In genomic region chr14:77581616-77582015, GRCm38 (mm10) we compare ENCODE assay signal across 15 mouse cellular contexts.
DNase-seq lines count a peak whose midpoint lies in the region; ATAC-seq and TF ChIP-seq lines count a peak whose summit lies in the region.
"Had no signal": no experiment of that assay in that cellular context is flagged by ENCODE, and none has a peak within 500 bp of the region (broad histone marks: within the 10 kb centered on the region; RNA-seq: fewer than 3 reads in every experiment).

No protein-coding gene starts in this region.

- no peaks in the 10 kb centered on the region for H3K36me3 ChIP-seq in heart, embryonic 11.5 days (ENCODE audit: control insufficient read depth, insufficient read depth, low read length)
- H3K36me3 ChIP-seq in embryonic facial prominence, embryonic 13.5 days = no peaks in the 10 kb centered on the region
- no peaks in the 10 kb centered on the region for H3K36me3 ChIP-seq in limb, embryonic 13.5 days
- H3K36me3 ChIP-seq: liver, embryonic 13.5 days had no signal

- H3K4me3 ChIP-seq in heart, embryonic 11.5 days (ENCODE audit: low read depth, low read length) = no peak overlapping the region
- H3K4me3 ChIP-seq in left cerebral cortex, adult 2 months = no peak overlapping the region
- H3K4me3 ChIP-seq in embryonic facial prominence, embryonic 13.5 days = no peak overlapping the region
- no peak overlapping the region for H3K4me3 ChIP-seq in limb, embryonic 13.5 days
- H3K4me3 ChIP-seq: liver, embryonic 13.5 days had no signal

- H3K4me1 ChIP-seq in heart, embryonic 11.5 days (ENCODE audit: control insufficient read depth, insufficient read depth, low read length) = peaks cover 38% of the 10 kb centered on the region
- H3K4me1 ChIP-seq in embryonic facial prominence, embryonic 13.5 days = peaks cover 44% of the 10 kb centered on the region
- peaks cover 54% of the 10 kb centered on the region for H3K4me1 ChIP-seq in limb, embryonic 13.5 days
- H3K4me1 ChIP-seq: liver, embryonic 13.5 days had no signal

- ATAC-seq in heart, embryonic 11.5 days (replicated peaks; ENCODE audit: insufficient number of reproducible peaks, low FRiP score, low TSS enrichment) = no peak
- ATAC-seq in embryonic facial prominence, embryonic 13.5 days (ENCODE audit: insufficient number of reproducible peaks, insufficient read depth, low FRiP score, low TSS enrichment, low read depth) = peak; percentile 26; the same call in 1 of the 2 replicates
- no peak for ATAC-seq in limb, embryonic 13.5 days (ENCODE audit: low FRiP score, low read depth)
- ATAC-seq: midbrain, embryonic 16.5 days; Patski had no signal

- no peak for TF ChIP-seq CTCF in left cerebral cortex, adult 2 months (IDR thresholded peaks at IDR 0.05)

- no peak for DNase-seq in heart, postnatal 10 days
- DNase-seq in left cerebral cortex, adult 2 months (ENCODE audit: extremely low spot score in 1 of 2, low spot score in 2 of 2) = no peak
- DNase-seq in left cerebral cortex, postnatal 14 days (ENCODE audit: low spot score in 2 of 2) = no peak
- no peak for DNase-seq in urinary bladder, postnatal 10 days (ENCODE audit: low spot score)
- DNase-seq: adrenal gland, postnatal 14 days; cerebellum, adult 2 months; kidney, adult 8-10 months; kidney, postnatal 4 days; liver, embryonic 13.5 days; thymus, adult 2 months had no signal

- H3K4me2 ChIP-seq in heart, embryonic 11.5 days = no peak overlapping the region
- H3K4me2 ChIP-seq in embryonic facial prominence, embryonic 13.5 days = no peak overlapping the region
- H3K4me2 ChIP-seq in limb, embryonic 13.5 days (replicated peaks) = no peak overlapping the region
- H3K4me2 ChIP-seq: liver, embryonic 13.5 days had no signal

- 69% methylated on average over 6 of the region's 6 CpGs for WGBS in heart, embryonic 11.5 days (ENCODE audit: insufficient replicate concordance)
- 29% methylated on average over 6 of the region's 6 CpGs for WGBS in embryonic facial prominence, embryonic 13.5 days
- 51% methylated on average over 6 of the region's 6 CpGs for WGBS in limb, embryonic 13.5 days

- intact Hi-C loops in heart, postnatal 10 days (cut with DNase I) = no loop called here
- intact Hi-C loops in left cerebral cortex, adult 2 months (cut with DNase I) = loop anchor here (2.0 to 5.0 kb wide), 3 partner anchors 19 to 434 kb away; no protein-coding TSS in a partner anchor
- intact Hi-C loops in left cerebral cortex, postnatal 14 days (cut with DNase I) = no loop called here

- no peak overlapping the region for H3K9ac ChIP-seq in heart, embryonic 11.5 days (ENCODE audit: low read depth, low read length)
- H3K9ac ChIP-seq in embryonic facial prominence, embryonic 13.5 days = no peak overlapping the region
- H3K9ac ChIP-seq in limb, embryonic 13.5 days = no peak overlapping the region
- H3K9ac ChIP-seq: liver, embryonic 13.5 days had no signal

- H3K27me3 ChIP-seq in heart, embryonic 11.5 days (ENCODE audit: control insufficient read depth, insufficient read depth, low read length) = no peaks in the 10 kb centered on the region
- H3K27me3 ChIP-seq in embryonic facial prominence, embryonic 13.5 days = no peaks in the 10 kb centered on the region
- H3K27me3 ChIP-seq in limb, embryonic 13.5 days = no peaks in the 10 kb centered on the region
- H3K27me3 ChIP-seq: liver, embryonic 13.5 days; Patski had no signal

- H3K9me3 ChIP-seq in heart, embryonic 11.5 days (replicated peaks; ENCODE audit: control insufficient read depth, low read length) = no peaks in the 10 kb centered on the region
- H3K9me3 ChIP-seq in embryonic facial prominence, embryonic 13.5 days = no peaks in the 10 kb centered on the region
- H3K9me3 ChIP-seq in limb, embryonic 13.5 days = no peaks in the 10 kb centered on the region
- H3K9me3 ChIP-seq: liver, embryonic 13.5 days had no signal

- H3K27ac ChIP-seq in heart, embryonic 11.5 days (ENCODE audit: low read depth, low read length) = peak overlapping the region; percentile 84
- H3K27ac ChIP-seq in left cerebral cortex, adult 2 months = 0 out of 2 replicates have a peak overlapping the region, but pooled peaks have one; percentile 45
- peak overlapping the region; percentile 41; the same call in 1 of the 2 replicates for H3K27ac ChIP-seq in embryonic facial prominence, embryonic 13.5 days
- peak overlapping the region; percentile 61 for H3K27ac ChIP-seq in limb, embryonic 13.5 days
- H3K27ac ChIP-seq: liver, embryonic 13.5 days had no signal
